Mouse (Mus musculus): ENCODE measurements at regions not wholly inside any gene's neighbourhood (a gene's known extent, or its start where the extent isn't known, plus 50 kb on each side); places are given as distances from the start of the nearest gene placed in this dataset.
"Not testable (repeated sequence)": the region's sequence is repeated elsewhere in the genome, so short reads cannot be mapped to it uniquely, and the experiment has no call there.

- 71% methylated on average over 4 of the region's 4 CpGs for WGBS
- H3K36me3 ChIP-seq, result no peaks in the 10 kb centered on the region
- no peak overlapping the region for H3K27ac ChIP-seq (replicated peaks)
- peaks cover 12% of the 10 kb centered on the region; the same call in 1 of the 2 replicates for H3K4me1 ChIP-seq (replicated peaks)
- H3K4me2 ChIP-seq, result no peak overlapping the region
- ATAC-seq (ENCODE audit: low FRiP score, low read depth), result no peak
- H3K9ac ChIP-seq, result no peak overlapping the region
- no peak overlapping the region for H3K4me3 ChIP-seq
- H3K27me3 ChIP-seq, result no peaks in the 10 kb centered on the region
- no peaks in the 10 kb centered on the region for H3K9me3 ChIP-seq
Measured at GRCm38 (mm10) chr10:99578366-99578765, 181.1 kb downstream of the Csl start.

- H3K27ac ChIP-seq (replicated peaks), result no peak overlapping the region
- H3K9me3 ChIP-seq, result no peaks in the 10 kb centered on the region
- ATAC-seq (ENCODE audit: low FRiP score, low read depth), result no peak
- H3K36me3 ChIP-seq, result no peaks in the 10 kb centered on the region
- no peak overlapping the region for H3K9ac ChIP-seq
- peaks cover 5% of the 10 kb centered on the region; the same call in 1 of the 2 replicates for H3K4me1 ChIP-seq (replicated peaks)
- WGBS, result 50% methylated on average over 8 of the region's 8 CpGs
- H3K4me3 ChIP-seq, result no peak overlapping the region
- no peaks in the 10 kb centered on the region for H3K27me3 ChIP-seq
- H3K4me2 ChIP-seq, result no peak overlapping the region
Measured at GRCm38 (mm10) chr10:99580191-99580590, 179.3 kb downstream of the Csl start.

DNA sequence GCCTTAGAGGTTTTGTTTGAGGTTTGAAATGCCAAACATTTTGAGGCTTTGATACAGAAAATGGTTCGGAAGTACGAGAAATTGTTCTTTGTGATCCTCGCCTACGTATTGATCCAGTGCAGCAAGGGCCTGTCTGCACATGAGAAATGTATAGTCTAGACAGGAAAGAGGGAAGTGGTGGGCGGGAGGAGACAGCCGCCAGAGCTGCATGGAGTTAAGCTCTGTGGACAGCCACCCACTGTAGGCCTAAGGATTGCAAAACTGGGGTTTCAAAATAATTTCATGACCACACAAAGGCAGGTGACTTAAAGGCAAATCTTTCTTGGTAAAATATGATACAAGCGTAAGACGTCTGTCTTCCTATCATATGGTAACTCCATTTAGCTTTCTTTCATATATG is 178.4 kb downstream of the Csl start:
- ATAC-seq (ENCODE audit: low FRiP score, low read depth), result no peak
- no peak overlapping the region for H3K9ac ChIP-seq

DNA sequence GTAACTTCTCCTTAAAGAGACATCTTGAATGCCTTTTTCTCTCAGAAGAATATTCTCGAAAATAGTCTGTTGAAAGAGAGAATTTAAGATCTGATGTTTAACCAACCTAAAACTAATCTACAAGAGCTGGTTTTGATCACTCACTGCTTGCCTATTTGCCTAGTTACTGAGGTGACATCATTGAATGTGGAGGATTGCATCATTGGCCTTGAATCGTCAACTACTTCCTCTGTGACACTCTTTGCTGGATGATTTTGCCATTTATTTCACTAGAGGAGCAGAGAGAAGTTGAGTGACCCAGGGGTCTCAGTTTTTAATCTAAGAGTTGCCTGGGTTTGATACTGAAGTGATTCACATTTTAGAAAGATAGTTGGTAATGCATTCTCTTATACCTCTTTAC is 174.6 kb downstream of the Csl start:
- no peak overlapping the region for H3K27ac ChIP-seq (replicated peaks)
- WGBS, result 83% methylated on average over 2 of the region's 2 CpGs
- no peaks in the 10 kb centered on the region for H3K36me3 ChIP-seq
- H3K9ac ChIP-seq, result no peak overlapping the region
- no peak for ATAC-seq (ENCODE audit: low FRiP score, low read depth)
- no peaks in the 10 kb centered on the region for H3K4me1 ChIP-seq (replicated peaks)
- no peaks in the 10 kb centered on the region for H3K9me3 ChIP-seq
- no peaks in the 10 kb centered on the region for H3K27me3 ChIP-seq
- H3K4me3 ChIP-seq, result no peak overlapping the region
- no peak overlapping the region for H3K4me2 ChIP-seq

More for the DNA sequence above, 178.4 kb downstream of the Csl start:
- H3K4me1 ChIP-seq (replicated peaks), result no peaks in the 10 kb centered on the region
- no peak overlapping the region for H3K27ac ChIP-seq (replicated peaks)
- no peaks in the 10 kb centered on the region for H3K36me3 ChIP-seq
- no peak overlapping the region for H3K4me3 ChIP-seq
- WGBS, result 86% methylated on average over 8 of the region's 8 CpGs
- no peak overlapping the region for H3K4me2 ChIP-seq
- no peaks in the 10 kb centered on the region for H3K27me3 ChIP-seq
- H3K9me3 ChIP-seq, result no peaks in the 10 kb centered on the region

- peak overlapping the region; percentile 32; the same call in 1 of the 2 replicates for H3K4me2 ChIP-seq
Measured at GRCm38 (mm10) chr10:99592220-99592619, 167.2 kb downstream of the Csl start.

DNA sequence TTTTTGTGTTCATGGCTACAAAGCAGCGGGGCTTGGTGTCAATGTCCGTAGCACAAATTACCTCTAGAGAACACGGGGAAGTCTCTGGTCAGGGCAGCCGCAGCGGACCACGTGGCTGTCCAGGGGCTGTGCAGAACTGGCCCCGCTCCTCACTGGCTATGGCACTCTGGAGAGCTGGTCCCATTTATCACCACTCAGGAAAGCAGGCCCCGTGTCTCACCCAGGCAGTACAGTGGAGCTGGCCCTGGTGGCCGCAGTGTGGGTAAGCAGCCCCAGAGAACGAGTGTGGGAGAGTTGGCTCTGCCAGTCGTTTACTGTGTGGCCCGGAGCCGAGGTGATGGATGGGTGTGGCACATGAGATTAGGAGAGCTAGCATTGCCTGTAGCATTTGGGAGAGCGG is 163.8 kb downstream of the Csl start:
- Histone ChIP-seq H3K4me1 (replicated peaks) (peaks cover 9% of the 10 kb centered on the region; the same call in 1 of the 2 replicates), H3K27me3 (no peaks in the 10 kb centered on the region), H3K4me3 (no peak overlapping the region), H3K27ac (replicated peaks) (no peak overlapping the region), H3K36me3 (no peaks in the 10 kb centered on the region), H3K9ac (no peak overlapping the region), H3K4me2 (no peak overlapping the region), H3K9me3 (no peaks in the 10 kb centered on the region)
- 89% methylated on average over 14 of the region's 14 CpGs for WGBS
- no peak for ATAC-seq (ENCODE audit: low FRiP score, low read depth)

More at GRCm38 (mm10) chr10:99592220-99592619, 167.2 kb downstream of the Csl start:
- Histone ChIP-seq H3K36me3 (no peaks in the 10 kb centered on the region), H3K27me3 (no peaks in the 10 kb centered on the region), H3K4me1 (replicated peaks) (peaks cover 4% of the 10 kb centered on the region; the same call in 1 of the 2 replicates), H3K9me3 (no peaks in the 10 kb centered on the region), H3K4me3 (no peak overlapping the region), H3K9ac (no peak overlapping the region), H3K27ac (replicated peaks) (no peak overlapping the region)
- ATAC-seq (ENCODE audit: low FRiP score, low read depth), result peak; percentile 63; the same call in 1 of the 2 replicates
- WGBS, result 31% methylated on average over 9 of the region's 9 CpGs

GRCm38 (mm10) chr10:99599142-99600120 is 160.0 kb downstream of the Csl start:
- not testable (repeated sequence) for H3K27me3 ChIP-seq; H3K4me1 ChIP-seq (replicated peaks); H3K9me3 ChIP-seq; H3K36me3 ChIP-seq
- peak overlapping the region; percentile 43 for H3K4me3 ChIP-seq
- WGBS, result 47% methylated on average over 25 of the region's 34 CpGs
- peak overlapping the region; percentile 31 for H3K9ac ChIP-seq
- peak overlapping the region; percentile 49 for H3K4me2 ChIP-seq
- peak; percentile 84 for ATAC-seq (ENCODE audit: low FRiP score, low read depth)
- H3K27ac ChIP-seq (replicated peaks), result peak overlapping the region; percentile 70; the same call in 1 of the 2 replicates

- H3K4me2 ChIP-seq, result no peak overlapping the region
- ATAC-seq (ENCODE audit: low FRiP score, low read depth), result no peak
- H3K9ac ChIP-seq, result no peak overlapping the region
- H3K4me1 ChIP-seq (replicated peaks), result 0 out of 2 replicates have a peak, but pooled peaks cover 7% of the 10 kb centered on the region
- no peaks in the 10 kb centered on the region for H3K36me3 ChIP-seq
- no peak overlapping the region for H3K27ac ChIP-seq (replicated peaks)
- no peaks in the 10 kb centered on the region for H3K27me3 ChIP-seq
- WGBS, result 85% methylated on average over 5 of the region's 5 CpGs
- H3K4me3 ChIP-seq, result no peak overlapping the region
- no peaks in the 10 kb centered on the region for H3K9me3 ChIP-seq
Measured at GRCm38 (mm10) chr10:99602331-99602730, 157.1 kb downstream of the Csl start.

DNA sequence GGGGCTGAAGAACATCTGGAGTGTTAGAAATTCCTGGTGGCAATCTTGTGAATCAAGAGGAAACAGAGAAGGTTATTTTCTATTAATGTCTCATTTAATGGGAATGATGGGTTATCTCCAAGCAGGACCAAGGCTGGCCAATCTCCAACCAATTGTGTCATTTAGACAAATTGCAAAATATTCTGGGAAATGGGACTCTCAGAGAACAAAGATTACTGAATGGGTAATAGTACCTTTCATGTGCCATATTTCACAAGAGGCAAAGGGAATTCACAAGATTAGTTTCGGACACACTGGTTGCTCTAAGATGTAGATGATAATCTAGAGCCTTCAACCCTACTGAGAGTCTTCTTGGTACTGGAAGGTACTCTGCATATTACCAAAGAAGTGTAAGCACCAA is 155.3 kb downstream of the Csl start:
- Histone ChIP-seq H3K4me3 (no peak overlapping the region), H3K9me3 (no peaks in the 10 kb centered on the region), H3K4me2 (no peak overlapping the region), H3K27me3 (no peaks in the 10 kb centered on the region), H3K9ac (no peak overlapping the region), H3K27ac (replicated peaks) (no peak overlapping the region), H3K36me3 (no peaks in the 10 kb centered on the region), H3K4me1 (replicated peaks) (0 out of 2 replicates have a peak, but pooled peaks cover 7% of the 10 kb centered on the region)
- ATAC-seq (ENCODE audit: low FRiP score, low read depth), result no peak
- 96% methylated on average over 1 of the region's 1 CpGs for WGBS

DNA sequence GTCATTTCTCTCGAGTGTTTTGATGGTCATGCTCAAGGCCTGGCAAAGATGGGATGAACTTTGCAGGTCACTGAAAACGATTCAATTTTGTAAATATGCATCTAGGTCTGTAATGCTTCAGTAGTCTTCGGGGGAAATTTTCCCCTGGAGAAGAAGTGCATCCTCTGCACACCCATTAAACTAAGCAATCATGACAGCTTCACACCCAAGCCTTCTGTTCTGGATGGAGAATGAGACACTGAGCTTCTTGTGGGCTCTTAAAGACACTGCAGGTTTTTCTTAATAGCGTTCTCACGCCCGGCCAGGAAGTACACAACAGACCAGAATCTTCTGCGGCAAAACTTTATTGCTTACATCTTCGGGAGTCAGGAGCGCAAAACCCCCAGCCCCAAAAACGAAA is 151.0 kb downstream of the Csl start:
- H3K9ac ChIP-seq, result no peak overlapping the region
- ATAC-seq (ENCODE audit: low FRiP score, low read depth), result no peak
- H3K27ac ChIP-seq (replicated peaks), result no peak overlapping the region
- H3K4me3 ChIP-seq, result no peak overlapping the region
- H3K4me1 ChIP-seq (replicated peaks), result no peaks in the 10 kb centered on the region
- H3K4me2 ChIP-seq, result no peak overlapping the region
- H3K27me3 ChIP-seq, result no peaks in the 10 kb centered on the region
- WGBS, result 85% methylated on average over 10 of the region's 10 CpGs
- no peaks in the 10 kb centered on the region for H3K9me3 ChIP-seq
- no peaks in the 10 kb centered on the region for H3K36me3 ChIP-seq

DNA sequence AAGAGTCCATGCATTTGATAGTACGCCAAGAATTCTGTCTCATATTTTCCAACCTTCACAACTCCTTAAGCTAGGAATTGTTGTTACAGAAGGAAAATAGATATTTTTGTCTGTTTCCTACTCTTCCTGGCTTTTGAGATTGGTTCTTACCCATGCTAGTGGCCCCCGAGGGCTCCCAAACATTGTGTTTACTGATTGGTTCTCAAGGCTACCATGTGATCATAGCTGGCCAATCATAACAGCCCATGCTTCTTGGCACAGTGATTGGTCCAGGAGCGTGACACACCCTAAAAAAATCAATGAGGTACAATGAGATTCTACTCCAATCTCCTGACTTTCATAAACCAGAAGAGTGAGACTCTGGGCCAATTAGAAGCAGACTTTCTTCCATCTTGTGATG is 150.0 kb downstream of the Csl start:
- Histone ChIP-seq H3K36me3 (no peaks in the 10 kb centered on the region), H3K27ac (replicated peaks) (no peak overlapping the region), H3K9ac (no peak overlapping the region), H3K9me3 (no peaks in the 10 kb centered on the region), H3K4me1 (replicated peaks) (no peaks in the 10 kb centered on the region), H3K4me3 (no peak overlapping the region), H3K4me2 (no peak overlapping the region), H3K27me3 (no peaks in the 10 kb centered on the region)
- no peak for ATAC-seq (ENCODE audit: low FRiP score, low read depth)
- WGBS, result 94% methylated on average over 3 of the region's 3 CpGs

- Histone ChIP-seq H3K27me3 (no peaks in the 10 kb centered on the region), H3K27ac (replicated peaks) (no peak overlapping the region), H3K4me1 (replicated peaks) (no peaks in the 10 kb centered on the region), H3K4me3 (no peak overlapping the region), H3K9ac (no peak overlapping the region), H3K36me3 (no peaks in the 10 kb centered on the region), H3K4me2 (no peak overlapping the region), H3K9me3 (no peaks in the 10 kb centered on the region)
- ATAC-seq (ENCODE audit: low FRiP score, low read depth), result no peak
- WGBS, result 89% methylated on average over 4 of the region's 4 CpGs
Measured at GRCm38 (mm10) chr10:99610890-99611289, 148.6 kb downstream of the Csl start.

Data from hindbrain, embryonic 15.5 days (tissue).